Mouse (Mus musculus) right cerebral cortex, adult 18-20 months (tissue): ENCODE measurements around the gene Adamtsl2.
A peak's percentile ranks its signal among the peaks of the same experiment; 100 is the strongest.

Source experiments
- DNase-seq: peaks from one replicate; pipeline ENCODE4 v3.0.0; 2022; ENCODE audit warnings: mixed read lengths

Gene Adamtsl2

DNA sequence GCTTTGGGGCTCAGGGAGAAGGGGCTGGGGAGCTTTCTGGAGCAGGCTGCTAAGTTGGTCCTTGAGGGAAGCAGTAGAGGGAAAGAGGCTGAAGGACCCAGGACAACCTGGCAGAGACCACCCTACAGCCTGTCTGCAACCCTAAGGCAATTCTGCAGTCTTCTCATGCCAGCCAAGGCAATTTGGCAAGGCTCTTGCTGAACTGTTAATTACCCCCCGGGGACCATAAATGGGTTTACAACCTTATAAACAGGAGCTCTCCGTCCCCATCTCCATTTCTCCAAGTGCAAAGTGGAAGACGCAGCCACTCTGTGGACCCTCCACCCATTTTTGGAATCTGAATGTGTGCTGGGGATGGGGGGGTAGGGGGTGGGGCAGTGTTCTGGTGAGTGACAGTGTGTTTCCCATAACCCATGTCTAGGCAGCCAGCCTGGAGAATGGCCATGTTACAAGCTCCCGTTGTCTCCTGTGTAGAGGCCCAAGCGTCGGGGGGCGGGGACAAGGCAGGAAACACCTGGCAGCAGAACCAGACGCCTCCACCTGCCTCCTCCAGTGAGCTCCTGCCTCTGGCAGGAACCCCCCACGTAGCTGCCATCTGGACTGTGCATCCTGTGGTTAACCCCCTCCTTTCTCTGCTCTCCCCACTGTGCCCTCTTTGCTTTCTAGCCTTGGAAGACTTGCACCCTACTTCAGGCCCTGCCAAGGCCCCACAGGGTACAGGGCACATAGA lies 42.6 kb downstream of the Adamtsl2 start:
- no peak for DNase-seq

DNA sequence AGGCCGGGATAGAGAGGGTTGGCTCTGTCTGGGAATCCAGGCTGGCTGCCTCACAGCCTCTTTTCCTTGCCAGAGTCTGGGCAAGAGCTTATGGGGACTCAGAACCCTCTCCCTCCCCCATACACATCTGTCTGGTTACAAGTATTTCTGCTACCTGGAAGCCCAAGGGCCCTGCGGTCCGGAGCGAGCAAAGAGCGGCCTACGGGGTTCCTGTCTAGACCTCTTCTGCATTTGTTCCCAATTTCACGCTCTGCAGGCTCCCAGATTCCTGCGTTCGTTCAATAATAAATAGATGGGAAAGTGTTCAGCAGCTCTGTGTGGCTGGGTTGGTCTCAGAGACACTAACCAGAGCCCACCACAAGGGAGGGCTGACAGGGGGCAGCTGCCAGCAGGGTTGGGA lies 43.4 kb downstream of the Adamtsl2 start:
- DNase-seq: no peak

- DNase-seq: no peak
Observed at GRCm38 (mm10) chr2:27123121-27123520, 43.9 kb downstream of the Adamtsl2 start.

DNA sequence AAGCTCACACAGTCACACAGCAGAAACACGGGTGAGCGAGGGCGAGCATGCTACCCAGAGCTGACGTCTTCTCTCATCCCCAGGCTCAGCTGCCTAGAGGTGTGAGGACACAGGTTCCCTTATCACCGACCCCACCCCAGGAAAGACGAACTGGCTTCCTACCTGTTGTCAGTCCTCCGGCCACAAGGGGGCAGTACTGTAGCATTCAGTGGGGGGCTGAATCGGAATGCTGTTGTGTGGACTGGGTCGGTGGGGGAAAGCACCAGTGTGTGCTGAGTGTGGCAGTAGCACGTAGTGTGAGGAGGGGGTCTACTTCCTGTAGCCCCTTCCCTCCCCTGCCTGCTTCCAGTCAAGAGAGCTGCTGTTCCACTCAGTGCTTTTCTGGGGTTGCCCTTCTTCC lies 46.8 kb downstream of the Adamtsl2 start:
- no peak for DNase-seq

DNA sequence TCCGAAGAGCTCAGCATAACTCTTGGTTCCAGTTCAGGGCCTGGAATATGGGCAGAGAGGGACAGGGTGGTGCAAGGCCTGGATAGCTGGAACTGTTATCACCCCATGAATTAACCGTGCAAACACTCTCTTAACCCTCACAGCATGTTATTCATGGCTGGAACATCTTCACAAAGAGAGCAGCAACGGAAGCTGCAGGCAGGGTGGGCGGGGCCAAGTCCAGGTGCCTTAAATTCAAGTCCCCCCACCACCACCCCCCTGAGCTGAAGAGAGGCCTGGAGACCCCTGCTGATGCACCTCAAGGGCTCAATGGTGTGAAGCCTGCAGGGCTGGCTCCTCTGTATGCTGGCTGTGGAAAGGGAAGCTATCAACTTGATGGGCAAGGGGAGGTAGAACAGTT lies 47.3 kb downstream of the Adamtsl2 start:
- DNase-seq: no peak

GRCm38 (mm10) chr2:27128990-27129389 lies 49.8 kb downstream of the Adamtsl2 start:
- DNase-seq: no peak

DNA sequence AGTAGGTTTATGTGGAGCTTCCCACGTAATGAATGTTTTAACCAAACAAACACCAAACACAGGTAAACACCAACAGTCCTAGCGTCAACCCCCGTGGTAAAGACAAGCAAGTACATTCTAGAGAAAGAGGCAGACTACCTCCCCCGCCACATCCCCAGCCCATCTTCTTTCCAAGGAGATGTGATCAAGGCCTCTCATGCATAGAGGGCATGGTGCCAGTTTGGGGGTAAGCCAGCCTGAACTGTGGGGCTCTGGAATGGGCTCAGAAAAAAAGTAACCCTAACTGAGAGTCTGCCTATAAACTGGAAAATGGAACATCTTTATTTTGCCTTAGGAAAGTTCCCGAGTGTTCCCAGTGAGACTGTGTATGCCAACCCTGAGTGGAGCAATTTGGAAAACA lies 56.8 kb downstream of the Adamtsl2 start:
- DNase-seq: no peak

DNA sequence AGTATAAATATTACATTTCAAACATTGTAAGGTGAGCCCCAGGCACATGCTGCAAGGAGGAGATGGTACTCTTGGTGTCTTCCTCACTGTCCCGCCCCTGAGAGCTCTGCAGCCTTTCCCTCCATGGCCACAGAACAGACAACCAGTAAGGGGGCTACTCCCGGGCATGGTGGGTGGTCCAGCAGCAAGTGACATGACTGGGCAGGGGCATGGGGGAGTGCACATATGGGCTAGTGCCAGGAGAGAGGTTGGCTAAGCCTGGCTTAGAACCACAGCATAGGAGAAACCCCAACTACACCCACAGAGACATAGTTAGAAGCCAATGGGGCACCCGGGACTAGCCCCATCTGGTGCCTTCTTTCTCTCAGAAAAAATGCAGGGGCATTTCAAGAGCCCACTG lies 57.2 kb downstream of the Adamtsl2 start:
- no peak for DNase-seq

DNA sequence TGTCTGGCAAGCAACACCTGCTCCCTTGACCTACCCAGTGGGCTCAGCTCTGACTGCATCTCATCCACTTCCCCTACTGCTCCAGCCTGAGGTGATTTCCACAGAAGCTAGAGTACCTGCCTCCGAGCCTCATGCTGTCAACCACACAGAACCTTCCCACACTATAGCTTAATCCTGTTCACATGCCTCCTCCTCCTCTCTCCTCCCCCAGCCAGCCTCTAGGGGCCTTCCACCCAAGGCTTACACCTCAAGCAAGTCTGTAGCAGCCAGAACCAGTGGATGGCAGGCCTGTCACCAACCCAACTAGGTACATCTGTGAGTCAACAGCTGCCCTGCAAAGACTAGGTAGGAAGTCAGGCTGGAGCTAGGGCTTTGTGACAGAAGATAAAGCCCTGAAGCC lies 57.6 kb downstream of the Adamtsl2 start:
- DNase-seq: peak; percentile 55

DNA sequence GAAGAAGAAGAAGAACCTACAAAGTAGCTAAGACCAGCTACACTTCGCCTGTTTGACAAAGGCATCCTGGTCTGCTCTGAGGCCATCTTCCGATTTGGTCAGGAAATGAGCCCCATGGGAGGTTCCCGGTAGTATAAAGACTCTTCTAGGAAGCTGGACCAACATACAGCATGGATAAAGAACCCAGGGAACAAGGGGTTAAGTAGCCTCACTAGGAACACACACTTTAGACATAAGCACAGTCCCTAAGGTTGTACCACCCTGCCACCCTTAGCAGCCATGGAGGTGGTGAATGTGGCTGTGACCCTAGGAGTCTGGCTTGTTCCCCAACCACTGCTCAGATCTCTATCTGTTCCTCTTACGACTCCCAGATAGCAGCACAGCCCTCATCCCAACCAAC lies 59.2 kb downstream of the Adamtsl2 start:
- no peak for DNase-seq

- peak; percentile 71 for DNase-seq
Observed at GRCm38 (mm10) chr2:27141950-27142693, 62.9 kb downstream of the Adamtsl2 start, which contains the start of gene Fam163b. Fam163b (minus strand) TSS chr2:27142491.

DNA sequence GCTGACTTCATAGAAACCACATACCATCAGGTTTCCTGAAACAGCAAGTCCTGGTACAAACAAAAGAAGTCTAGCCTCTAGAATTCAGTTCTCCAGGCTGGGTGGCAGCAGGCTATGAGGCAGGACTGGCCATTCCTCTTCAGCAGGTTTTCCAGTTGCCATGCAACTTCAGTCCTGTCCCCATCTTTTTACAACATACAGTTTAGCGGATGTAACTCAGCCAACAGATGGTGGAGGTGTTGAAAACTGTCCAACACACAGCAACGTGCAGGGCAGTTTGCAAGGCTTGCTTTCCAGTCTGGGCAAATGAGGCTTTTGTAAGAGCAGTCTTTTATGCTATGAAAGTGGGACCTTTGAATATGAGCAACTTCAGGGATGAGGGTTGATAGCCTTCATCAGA lies 65.8 kb downstream of the Adamtsl2 start:
- DNase-seq: peak; percentile 62

DNA sequence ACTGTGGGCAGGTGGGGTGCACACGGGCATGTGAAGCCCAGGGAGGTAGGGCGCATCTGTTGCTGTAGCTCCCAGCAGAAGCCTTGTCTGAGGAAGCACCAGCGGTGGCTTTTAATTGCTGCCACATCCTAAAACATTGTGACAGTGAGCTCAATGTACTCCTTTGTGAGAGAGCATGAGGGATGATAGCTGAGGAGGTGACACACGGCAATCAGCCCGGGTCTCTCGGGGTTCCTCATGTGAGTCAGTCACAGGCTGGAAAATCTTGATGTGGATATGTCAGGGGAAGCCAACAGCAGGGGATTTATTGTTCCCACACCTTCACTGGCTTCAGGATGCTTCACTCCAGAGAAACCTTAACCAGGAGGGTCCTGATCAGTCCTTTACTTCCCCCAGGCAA lies 67.7 kb downstream of the Adamtsl2 start:
- DNase-seq: no peak

GRCm38 (mm10) chr2:27149457-27149856 lies 70.3 kb downstream of the Adamtsl2 start:
- DNase-seq: peak; percentile 48

GRCm38 (mm10) chr2:27154466-27155185 lies 75.4 kb downstream of the Adamtsl2 start:
- no peak for DNase-seq

- no peak for DNase-seq
Observed at GRCm38 (mm10) chr2:27156596-27156995, 77.4 kb downstream of the Adamtsl2 start.
